Mouse (Mus musculus) forebrain, embryonic 16.5 days (tissue): ENCODE data around the gene Hoxa6. TPM values are rescaled to one million over a fixed set of nuclear protein-coding genes. Genes with fewer than 3 reads are reported as not detected.

Experiments
- ATAC-seq: fragments of 200-750 bp; cut with Nextera tagmentation; 2 replicates; pipeline ENCODE4 v1.8.0; 2017; ENCODE audit warnings: mild to moderate bottlenecking, moderate library complexity
- H3K27ac ChIP-seq: fragments of 300-500 bp; sonication (generic); 2 replicates; pipeline ENCODE4 v1.5.1; 2014; ENCODE audit warnings: low read length, control low read depth
- H3K27me3 ChIP-seq: fragments of 300-500 bp; sonication (generic); replicated peaks from 2 replicates; pipeline ENCODE4 v1.6.1; 2014; ENCODE audit warnings: low read length; ENCODE audit not compliant: control insufficient read depth, insufficient read depth
- H3K36me3 ChIP-seq: fragments of 300-500 bp; sonication (generic); 2 replicates; pipeline ENCODE4 v1.6.1; 2014; ENCODE audit not compliant: control insufficient read depth, insufficient read depth
- H3K4me1 ChIP-seq: fragments of 300-500 bp; sonication (generic); replicated peaks from 2 replicates; pipeline ENCODE4 v1.6.1; 2014; ENCODE audit warnings: low read length; ENCODE audit not compliant: control insufficient read depth, insufficient read depth
- H3K4me2 ChIP-seq: fragments of 300-500 bp; sonication (generic); 2 replicates; pipeline ENCODE4 v1.6.1; 2014; ENCODE audit warnings: mild to moderate bottlenecking, low read length, control low read depth
- H3K4me3 ChIP-seq: fragments of 300-500 bp; sonication (generic); replicated peaks from 2 replicates; pipeline ENCODE4 v1.5.1; 2014; ENCODE audit warnings: mild to moderate bottlenecking, low read length, control low read depth
- H3K9ac ChIP-seq: fragments of 300-500 bp; sonication (generic); replicated peaks from 2 replicates; pipeline ENCODE4 v1.6.1; 2014; ENCODE audit warnings: low read depth, low read length, control low read depth
- H3K9me3 ChIP-seq: fragments of 300-500 bp; sonication (generic); 2 replicates; pipeline ENCODE4 v1.6.1; 2016; ENCODE audit warnings: low read length; ENCODE audit not compliant: control insufficient read depth
- WGBS: fragments of 180-500 bp; shearing (Covaris S2); extraction: QIAGEN DNeasy Blood & Tissue Kit; methylation state at CpG from one replicate; pipeline ENCODE4 v1.1.7; 2014; 5-methylcytosine and 5-hydroxymethylcytosine counted together
- polyA plus RNA-seq: library from polyadenylated mRNA; unstranded; fragments of >200 nt; fragmentation: Nextera tagmentation; extraction: Ambion mirVana; gene quantifications from 2 replicates; pipeline ENCODE4 v1.2.1, GENCODE M21; 2015

Hoxa6 gene
- polyA plus RNA-seq, 1 experiment from 2014 or later = not detected

GRCm38 (mm10) chr6:52242801-52243332 is 34.3 kb upstream of the Hoxa6 start:
- WGBS = 8% methylated on average over 4 of the region's 4 CpGs
- H3K9me3 ChIP-seq = no peaks in the 10 kb centered on the region
- no peak overlapping the region for H3K27ac ChIP-seq
- H3K4me3 ChIP-seq = no peak overlapping the region
- H3K27me3 ChIP-seq = peaks cover 85% of the 10 kb centered on the region
- H3K9ac ChIP-seq = no peak overlapping the region
- no peak for ATAC-seq
- no peaks in the 10 kb centered on the region for H3K4me1 ChIP-seq
- no peak overlapping the region for H3K4me2 ChIP-seq
- no peaks in the 10 kb centered on the region for H3K36me3 ChIP-seq

- 6% methylated on average over 9 of the region's 9 CpGs for WGBS
- ATAC-seq = no peak
- Histone ChIP-seq H3K4me3 (no peak overlapping the region), H3K9me3 (no peaks in the 10 kb centered on the region), H3K4me2 (no peak overlapping the region), H3K4me1 (no peaks in the 10 kb centered on the region), H3K27me3 (peaks cover 89% of the 10 kb centered on the region), H3K36me3 (no peaks in the 10 kb centered on the region), H3K27ac (no peak overlapping the region), H3K9ac (no peak overlapping the region)
Measured at GRCm38 (mm10) chr6:52241001-52241621, 32.6 kb upstream of the Hoxa6 start.

- Histone ChIP-seq H3K9ac (no peak within 1 kb of the TSS), H3K9me3 (no peaks in the 10 kb centered on the region), H3K4me3 (no peak within 1 kb of the TSS), H3K27ac (no peak within 1 kb of the TSS), H3K4me2 (no peak within 1 kb of the TSS), H3K27me3 (peaks cover 89% of the 10 kb centered on the region), H3K4me1 (no peaks in the 10 kb centered on the region), H3K36me3 (no peaks in the 10 kb centered on the region)
- no peak for ATAC-seq
- WGBS = 2% methylated on average over 35 of the region's 35 CpGs
Measured at GRCm38 (mm10) chr6:52240389-52241000, 32.0 kb upstream of the Hoxa6 start, which contains the start of gene Hoxa10. Gene Hoxa10 (minus strand): TSS chr6:52240854.

GRCm38 (mm10) chr6:52239625-52240388 is 31.3 kb upstream of the Hoxa6 start:
- Histone ChIP-seq H3K9ac (no peak overlapping the region), H3K4me1 (no peaks in the 10 kb centered on the region), H3K27me3 (peaks cover 90% of the 10 kb centered on the region), H3K27ac (no peak overlapping the region), H3K36me3 (no peaks in the 10 kb centered on the region), H3K9me3 (no peaks in the 10 kb centered on the region), H3K4me3 (no peak overlapping the region), H3K4me2 (no peak overlapping the region)
- no peak for ATAC-seq
- 3% methylated on average over 30 of the region's 30 CpGs for WGBS

- Histone ChIP-seq H3K9ac (no peak overlapping the region), H3K27me3 (peaks cover 92% of the 10 kb centered on the region), H3K9me3 (no peaks in the 10 kb centered on the region), H3K4me3 (no peak overlapping the region), H3K36me3 (no peaks in the 10 kb centered on the region), H3K27ac (no peak overlapping the region), H3K4me2 (no peak overlapping the region), H3K4me1 (no peaks in the 10 kb centered on the region; the same call in 1 of the 2 replicates)
- WGBS = 4% methylated on average over 7 of the region's 7 CpGs
- ATAC-seq = no peak
Measured at GRCm38 (mm10) chr6:52238976-52239375, 30.5 kb upstream of the Hoxa6 start.

GRCm38 (mm10) chr6:52238155-52238545 is 29.6 kb upstream of the Hoxa6 start:
- Histone ChIP-seq H3K27ac (no peak overlapping the region), H3K4me3 (no peak overlapping the region), H3K4me2 (no peak overlapping the region), H3K9ac (no peak overlapping the region), H3K27me3 (peaks cover 92% of the 10 kb centered on the region), H3K9me3 (no peaks in the 10 kb centered on the region), H3K4me1 (no peaks in the 10 kb centered on the region; the same call in 1 of the 2 replicates), H3K36me3 (no peaks in the 10 kb centered on the region)
- 3% methylated on average over 7 of the region's 7 CpGs for WGBS
- ATAC-seq = no peak

- Histone ChIP-seq H3K4me2 (no peak overlapping the region), H3K9me3 (no peaks in the 10 kb centered on the region), H3K9ac (no peak overlapping the region), H3K27me3 (peaks cover 90% of the 10 kb centered on the region), H3K36me3 (no peaks in the 10 kb centered on the region), H3K27ac (no peak overlapping the region), H3K4me1 (no peaks in the 10 kb centered on the region; the same call in 1 of the 2 replicates), H3K4me3 (no peak overlapping the region)
- no peak for ATAC-seq
- 5% methylated on average over 10 of the region's 10 CpGs for WGBS
Measured at GRCm38 (mm10) chr6:52237346-52238154, 29.0 kb upstream of the Hoxa6 start.

GRCm38 (mm10) chr6:52236806-52237205 is 28.3 kb upstream of the Hoxa6 start:
- Histone ChIP-seq H3K4me1 (no peaks in the 10 kb centered on the region; the same call in 1 of the 2 replicates), H3K4me3 (no peak overlapping the region), H3K4me2 (no peak overlapping the region), H3K27ac (no peak overlapping the region), H3K9ac (no peak overlapping the region), H3K9me3 (no peaks in the 10 kb centered on the region), H3K27me3 (peaks cover 92% of the 10 kb centered on the region), H3K36me3 (no peaks in the 10 kb centered on the region)
- WGBS = 4% methylated on average over 3 of the region's 3 CpGs
- ATAC-seq = no peak
